Mouse (Mus musculus): ENCODE measurements at regions not wholly inside any gene's neighbourhood (a gene's known extent, or its start where the extent isn't known, plus 50 kb on each side); places are given as distances from the start of the nearest gene placed in this dataset.

DNA sequence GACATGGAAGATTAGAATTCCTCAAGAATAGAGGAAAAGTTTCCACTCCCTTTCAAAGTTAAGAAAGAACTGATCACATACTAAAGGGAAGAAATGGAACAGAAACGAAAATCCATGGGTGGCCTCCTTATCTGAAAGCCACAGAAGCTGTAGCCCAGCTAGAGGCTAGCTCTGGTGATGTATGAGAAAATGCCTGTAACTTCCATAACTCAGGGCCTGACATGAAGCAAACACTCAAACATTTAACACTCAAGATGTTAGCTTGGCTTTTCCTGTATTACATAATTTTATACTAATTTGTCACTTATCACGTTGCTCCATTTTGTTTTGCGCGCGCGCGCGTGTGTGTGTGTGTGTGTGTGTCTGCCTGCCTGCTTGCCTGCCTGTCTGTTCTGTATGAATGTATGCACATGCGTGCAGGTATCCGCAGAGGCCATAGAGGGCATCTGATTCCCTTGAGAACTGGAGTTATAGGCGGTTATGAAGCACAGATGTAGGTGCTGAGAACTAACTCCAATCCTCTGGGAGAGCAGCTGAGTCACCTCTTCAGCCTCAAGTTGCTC, 88.2 kb downstream of the Olfr267 start:
- no peak overlapping the region for H3K4me2 ChIP-seq (ENCODE audit: low read length)
- H3K27me3 ChIP-seq (replicated peaks; ENCODE audit: control insufficient read depth, insufficient read depth, low read length), result no peaks in the 10 kb centered on the region
- H3K27ac ChIP-seq (ENCODE audit: low read depth), result no peak overlapping the region
- H3K36me3 ChIP-seq (ENCODE audit: control insufficient read depth, insufficient read depth, low read length), result no peaks in the 10 kb centered on the region
- no peak overlapping the region for H3K9ac ChIP-seq (ENCODE audit: low read length)
- H3K4me1 ChIP-seq (replicated peaks; ENCODE audit: control insufficient read depth, insufficient read depth, low read length), result 0 out of 2 replicates have a peak, but pooled peaks cover 5% of the 10 kb centered on the region
- ATAC-seq (replicated peaks; ENCODE audit: low FRiP score, low TSS enrichment, low read depth) (no peak), DNase-seq (ENCODE audit: low spot score) (no peak)
- no peak overlapping the region for H3K4me3 ChIP-seq (ENCODE audit: low read depth, low read length)
- no peaks in the 10 kb centered on the region for H3K9me3 ChIP-seq (ENCODE audit: control insufficient read depth, low read length)
- WGBS, result 86% methylated on average over 11 of the region's 11 CpGs

DNA sequence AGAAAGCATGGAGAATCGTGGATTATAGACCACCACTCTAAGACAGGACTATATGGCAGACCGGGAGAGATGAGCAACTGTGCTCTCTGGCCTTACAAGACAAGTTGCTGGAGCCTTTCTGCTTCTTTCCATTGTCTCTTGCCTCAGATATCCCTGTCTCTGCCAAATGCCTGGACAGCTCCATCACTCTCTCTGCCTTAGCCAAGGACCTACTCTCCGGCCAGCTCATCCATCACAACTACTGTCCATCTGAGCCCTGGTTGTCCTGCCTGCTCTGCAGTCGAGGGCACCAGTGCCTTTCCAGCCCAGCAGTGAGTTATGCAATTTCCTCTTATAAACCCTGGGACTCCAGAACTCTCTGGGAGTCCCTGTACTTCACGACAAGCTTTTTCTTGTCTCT, 88.7 kb downstream of the Olfr267 start:
- H3K36me3 ChIP-seq (ENCODE audit: control insufficient read depth, insufficient read depth, low read length), result no peaks in the 10 kb centered on the region
- no peak for DNase-seq (ENCODE audit: low spot score)
- H3K27me3 ChIP-seq (replicated peaks; ENCODE audit: control insufficient read depth, insufficient read depth, low read length), result no peaks in the 10 kb centered on the region
- H3K4me1 ChIP-seq (replicated peaks; ENCODE audit: control insufficient read depth, insufficient read depth, low read length), result 0 out of 2 replicates have a peak, but pooled peaks cover 5% of the 10 kb centered on the region
- H3K27ac ChIP-seq (ENCODE audit: low read depth), result no peak overlapping the region
- no peaks in the 10 kb centered on the region for H3K9me3 ChIP-seq (ENCODE audit: control insufficient read depth, low read length)
- no peak for ATAC-seq (replicated peaks; ENCODE audit: low FRiP score, low TSS enrichment, low read depth)
- no peak overlapping the region for H3K4me3 ChIP-seq (ENCODE audit: low read depth, low read length)
- no peak overlapping the region for H3K4me2 ChIP-seq (ENCODE audit: low read length)
- WGBS, result 68% methylated on average over 5 of the region's 5 CpGs
- H3K9ac ChIP-seq (ENCODE audit: low read length), result no peak overlapping the region

GRCm38 (mm10) chr4:58696684-58697083, 90.8 kb downstream of the Olfr267 start:
- Histone ChIP-seq H3K4me1 (replicated peaks; ENCODE audit: control insufficient read depth, insufficient read depth, low read length) (0 out of 2 replicates have a peak, but pooled peaks cover 5% of the 10 kb centered on the region), H3K4me3 (ENCODE audit: low read depth, low read length) (no peak overlapping the region), H3K4me2 (ENCODE audit: low read length) (no peak overlapping the region), H3K27ac (ENCODE audit: low read depth) (peak overlapping the region; percentile 51), H3K9ac (ENCODE audit: low read length) (no peak overlapping the region), H3K9me3 (ENCODE audit: control insufficient read depth, low read length) (no peaks in the 10 kb centered on the region), H3K27me3 (replicated peaks; ENCODE audit: control insufficient read depth, insufficient read depth, low read length) (no peaks in the 10 kb centered on the region), H3K36me3 (ENCODE audit: control insufficient read depth, insufficient read depth, low read length) (no peaks in the 10 kb centered on the region)
- WGBS, result 33% methylated on average over 4 of the region's 4 CpGs
- no peak; the same call in 1 of the 2 replicates for ATAC-seq (replicated peaks; ENCODE audit: low FRiP score, low TSS enrichment, low read depth)
- no peak for DNase-seq (ENCODE audit: low spot score)

GRCm38 (mm10) chr4:58695281-58695680, 92.2 kb downstream of the Olfr267 start:
- DNase-seq (ENCODE audit: low spot score), result no peak
- no peaks in the 10 kb centered on the region for H3K9me3 ChIP-seq (ENCODE audit: control insufficient read depth, low read length)
- no peaks in the 10 kb centered on the region for H3K27me3 ChIP-seq (replicated peaks; ENCODE audit: control insufficient read depth, insufficient read depth, low read length)
- no peak overlapping the region for H3K4me3 ChIP-seq (ENCODE audit: low read depth, low read length)
- H3K9ac ChIP-seq (ENCODE audit: low read length), result no peak overlapping the region
- no peak for ATAC-seq (replicated peaks; ENCODE audit: low FRiP score, low TSS enrichment, low read depth)
- no peak overlapping the region for H3K4me2 ChIP-seq (ENCODE audit: low read length)
- no peak overlapping the region for H3K27ac ChIP-seq (ENCODE audit: low read depth)
- 0 out of 2 replicates have a peak, but pooled peaks cover 5% of the 10 kb centered on the region for H3K4me1 ChIP-seq (replicated peaks; ENCODE audit: control insufficient read depth, insufficient read depth, low read length)
- no peaks in the 10 kb centered on the region for H3K36me3 ChIP-seq (ENCODE audit: control insufficient read depth, insufficient read depth, low read length)
- WGBS, result 83% methylated on average over 6 of the region's 6 CpGs

DNA sequence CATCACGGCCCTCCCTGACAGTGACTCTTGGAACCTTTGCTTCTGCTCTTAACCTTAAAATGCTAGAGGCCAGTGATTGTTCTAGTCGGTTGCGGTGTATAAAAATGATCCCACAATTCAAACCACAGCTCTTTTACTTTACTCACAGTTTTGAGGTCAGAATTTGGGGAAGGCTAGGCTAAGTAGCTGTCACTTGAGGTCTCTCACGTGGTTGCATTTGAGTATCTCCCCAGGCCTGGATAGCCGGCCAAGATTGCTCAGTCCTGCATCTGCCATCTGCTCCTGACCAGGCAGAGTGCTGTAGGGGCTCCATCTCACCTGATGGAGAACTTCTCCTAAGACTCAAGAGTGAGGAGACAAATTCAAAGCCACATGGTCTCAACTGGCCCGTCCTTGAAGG, 94.5 kb downstream of the Olfr267 start:
- H3K9ac ChIP-seq (ENCODE audit: low read length), result no peak overlapping the region
- WGBS, result 83% methylated on average over 6 of the region's 6 CpGs
- 0 out of 2 replicates have a peak, but pooled peaks cover 5% of the 10 kb centered on the region for H3K4me1 ChIP-seq (replicated peaks; ENCODE audit: control insufficient read depth, insufficient read depth, low read length)
- no peak overlapping the region for H3K4me3 ChIP-seq (ENCODE audit: low read depth, low read length)
- no peaks in the 10 kb centered on the region for H3K27me3 ChIP-seq (replicated peaks; ENCODE audit: control insufficient read depth, insufficient read depth, low read length)
- ATAC-seq (replicated peaks; ENCODE audit: low FRiP score, low TSS enrichment, low read depth) (no peak), DNase-seq (ENCODE audit: low spot score) (no peak)
- no peak overlapping the region for H3K27ac ChIP-seq (ENCODE audit: low read depth)
- H3K9me3 ChIP-seq (ENCODE audit: control insufficient read depth, low read length), result no peaks in the 10 kb centered on the region
- no peaks in the 10 kb centered on the region for H3K36me3 ChIP-seq (ENCODE audit: control insufficient read depth, insufficient read depth, low read length)
- no peak overlapping the region for H3K4me2 ChIP-seq (ENCODE audit: low read length)

GRCm38 (mm10) chr4:58681926-58682325, 105.6 kb downstream of the Olfr267 start:
- H3K4me3 ChIP-seq (ENCODE audit: low read depth, low read length), result no peak overlapping the region
- H3K27ac ChIP-seq (ENCODE audit: low read depth), result no peak overlapping the region
- H3K9me3 ChIP-seq (ENCODE audit: control insufficient read depth, low read length), result no peaks in the 10 kb centered on the region
- WGBS, result 86% methylated on average over 4 of the region's 4 CpGs
- H3K27me3 ChIP-seq (replicated peaks; ENCODE audit: control insufficient read depth, insufficient read depth, low read length), result no peaks in the 10 kb centered on the region
- DNase-seq (ENCODE audit: low spot score), result no peak
- no peak overlapping the region for H3K4me2 ChIP-seq (ENCODE audit: low read length)
- no peak for ATAC-seq (replicated peaks; ENCODE audit: low FRiP score, low TSS enrichment, low read depth)
- H3K4me1 ChIP-seq (replicated peaks; ENCODE audit: control insufficient read depth, insufficient read depth, low read length), result peaks cover 6% of the 10 kb centered on the region; the same call in 1 of the 2 replicates
- no peak overlapping the region for H3K9ac ChIP-seq (ENCODE audit: low read length)
- no peaks in the 10 kb centered on the region for H3K36me3 ChIP-seq (ENCODE audit: control insufficient read depth, insufficient read depth, low read length)

DNA sequence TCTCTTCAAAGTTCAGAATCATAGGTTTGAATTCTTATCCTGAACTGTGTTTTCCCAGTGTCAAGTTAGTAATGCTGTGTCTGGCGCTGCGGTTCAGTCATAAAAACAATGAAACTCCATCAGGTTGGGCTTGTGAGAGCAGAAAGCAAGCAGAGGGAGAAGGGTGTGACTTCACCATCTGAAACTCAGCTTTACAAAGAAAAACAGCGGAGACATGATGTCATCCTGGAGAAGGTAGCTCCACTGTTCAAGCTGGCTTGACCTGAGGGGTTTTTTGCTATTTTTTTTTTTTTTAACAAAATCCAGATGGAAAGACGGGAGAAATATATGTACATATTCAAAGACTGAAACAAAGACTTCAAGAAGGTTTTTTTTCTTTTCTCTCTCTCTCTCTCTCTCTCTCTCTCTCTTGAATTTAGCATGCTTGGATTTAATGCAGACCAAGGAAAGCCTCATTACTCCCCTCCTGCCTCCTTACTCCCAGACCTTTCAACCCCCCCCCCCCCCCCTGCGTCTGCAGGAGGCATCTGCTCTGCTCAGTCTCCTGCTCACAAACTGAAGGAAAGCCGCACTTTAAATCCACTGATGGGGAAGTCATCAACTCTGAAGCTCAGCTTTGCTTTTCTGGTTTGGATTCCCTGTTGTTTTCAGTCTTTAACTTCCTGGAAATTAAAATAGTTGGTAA, 109.7 kb downstream of the Olfr267 start:
- Histone ChIP-seq H3K27me3 (replicated peaks; ENCODE audit: control insufficient read depth, insufficient read depth, low read length) (no peaks in the 10 kb centered on the region), H3K27ac (ENCODE audit: low read depth) (peak overlapping the region; percentile 65), H3K4me2 (ENCODE audit: low read length) (peak overlapping the region; percentile 15; the same call in 1 of the 2 replicates), H3K4me1 (replicated peaks; ENCODE audit: control insufficient read depth, insufficient read depth, low read length) (peaks cover 6% of the 10 kb centered on the region; the same call in 1 of the 2 replicates), H3K4me3 (ENCODE audit: low read depth, low read length) (no peak overlapping the region), H3K9me3 (ENCODE audit: control insufficient read depth, low read length) (no peaks in the 10 kb centered on the region), H3K36me3 (ENCODE audit: control insufficient read depth, insufficient read depth, low read length) (no peaks in the 10 kb centered on the region), H3K9ac (ENCODE audit: low read length) (no peak overlapping the region)
- no peak for ATAC-seq (replicated peaks; ENCODE audit: low FRiP score, low TSS enrichment, low read depth)
- 24% methylated on average over 6 of the region's 6 CpGs for WGBS
- no peak for DNase-seq (ENCODE audit: low spot score)

DNA sequence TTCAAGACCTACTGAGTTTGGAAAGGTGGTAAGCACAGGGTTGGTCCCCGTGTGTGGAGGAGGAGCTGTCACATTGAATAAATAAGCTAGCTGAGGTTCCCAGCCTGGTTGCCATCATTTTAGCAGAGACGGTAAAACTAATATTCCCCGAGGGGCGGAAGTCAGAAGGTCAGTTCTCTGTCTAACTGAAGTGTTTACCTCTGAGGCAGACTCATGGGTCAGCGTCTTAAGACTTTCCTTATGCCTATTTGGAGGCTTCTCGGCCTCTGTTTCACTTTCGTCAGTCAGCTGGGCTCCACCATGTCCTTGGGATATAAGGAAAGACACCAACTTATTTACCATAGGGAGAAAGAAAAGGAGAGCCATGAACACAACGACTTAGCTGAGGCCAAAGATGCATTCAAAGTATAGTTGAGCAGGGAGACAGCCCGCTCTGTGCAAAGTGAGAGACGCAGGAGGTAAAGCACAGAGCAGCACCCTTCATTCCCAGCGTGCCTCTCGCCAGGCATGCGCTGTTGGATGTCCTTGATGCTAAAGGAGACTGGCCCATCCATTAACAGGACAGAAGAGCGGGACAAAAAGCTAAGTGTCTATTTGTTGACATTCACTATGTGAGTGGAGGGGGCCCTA, 116.0 kb downstream of the Olfr267 start:
- no peak overlapping the region for H3K4me3 ChIP-seq (ENCODE audit: low read depth, low read length)
- no peak for DNase-seq (ENCODE audit: low spot score)

More for the DNA sequence above, 116.0 kb downstream of the Olfr267 start:
- H3K36me3 ChIP-seq (ENCODE audit: control insufficient read depth, insufficient read depth, low read length), result no peaks in the 10 kb centered on the region
- H3K9ac ChIP-seq (ENCODE audit: low read length), result no peak overlapping the region
- no peaks in the 10 kb centered on the region for H3K27me3 ChIP-seq (replicated peaks; ENCODE audit: control insufficient read depth, insufficient read depth, low read length)
- peak overlapping the region; percentile 37; the same call in 1 of the 2 replicates for H3K4me2 ChIP-seq (ENCODE audit: low read length)
- ATAC-seq (replicated peaks; ENCODE audit: low FRiP score, low TSS enrichment, low read depth), result no peak
- WGBS, result 30% methylated on average over 14 of the region's 14 CpGs
- H3K27ac ChIP-seq (ENCODE audit: low read depth), result peak overlapping the region; percentile 62
- no peaks in the 10 kb centered on the region for H3K9me3 ChIP-seq (ENCODE audit: control insufficient read depth, low read length)
- H3K4me1 ChIP-seq (replicated peaks; ENCODE audit: control insufficient read depth, insufficient read depth, low read length), result peaks cover 25% of the 10 kb centered on the region

All from intestine, embryonic 14.5 days (tissue).